Mouse (Mus musculus) spleen, adult 2 months (tissue): ENCODE measurements around the gene Hnrnpr. TPM values are rescaled to one million over a fixed set of nuclear protein-coding genes. Genes with fewer than 3 reads are reported as not detected.

Experiments used
- DNase-seq, 2 experiments: peaks; one replicate each; pipeline versions ENCODE4 v3.0.0 to v3.0.0-alpha.2; 2012 to 2021; ENCODE audit warnings: low spot score in 2 of 2, low read depth in 1 of 2
- H3K27ac ChIP-seq: fragments of 200-500 bp; 2 replicates; pipeline ENCODE4 v1.5.1; 2012; ENCODE audit warnings: low read length, inconsistent platforms; ENCODE audit not compliant: insufficient read depth
- H3K27me3 ChIP-seq: fragments of 200-500 bp; 2 replicates; pipeline ENCODE4 v1.6.1; 2012; ENCODE audit warnings: mild to moderate bottlenecking, moderate library complexity, low read length, inconsistent platforms; ENCODE audit not compliant: control insufficient read depth, insufficient read depth
- H3K36me3 ChIP-seq: fragments of 200-500 bp; 2 replicates; pipeline ENCODE4 v1.6.1; 2012; ENCODE audit warnings: mild to moderate bottlenecking, low read length, inconsistent platforms; ENCODE audit not compliant: control insufficient read depth, insufficient read depth
- H3K4me1 ChIP-seq: fragments of 200-500 bp; 2 replicates; pipeline ENCODE4 v1.6.1; 2011; ENCODE audit warnings: inconsistent platforms; ENCODE audit not compliant: control insufficient read depth, insufficient read depth, insufficient read length
- H3K4me3 ChIP-seq: fragments of 200-500 bp; 2 replicates; pipeline ENCODE4 v1.5.1; 2011; ENCODE audit warnings: mild to moderate bottlenecking, inconsistent platforms; ENCODE audit not compliant: insufficient read depth, insufficient read length; ENCODE audit errors: extremely low read depth
- CTCF ChIP-seq: fragments of 200-500 bp; IDR thresholded peaks from 2 replicates; pipeline ENCODE4 v1.5.1; 2011; ENCODE audit warnings: mild to moderate bottlenecking, inconsistent platforms; ENCODE audit not compliant: insufficient read depth, insufficient read length, insufficient replicate concordance; ENCODE audit errors: extremely low read depth
- POLR2A ChIP-seq: fragments of 200-500 bp; IDR thresholded peaks from 2 replicates; pipeline ENCODE4 v1.6.1; 2011; ENCODE audit warnings: low read depth, low read length, inconsistent platforms
- WGBS: fragments of 180-500 bp; shearing (Covaris S2); methylation state at CpG from one replicate; pipeline ENCODE4 v1.1.7; 2018; 5-methylcytosine and 5-hydroxymethylcytosine counted together
- polyA plus RNA-seq: library from polyadenylated mRNA; depleted of rRNA; stranded (reverse); fragments of >200 nt; gene quantifications from 2 replicates; pipeline ENCODE4 v1.2.3, GENCODE M21; 2012

Gene Hnrnpr
- polyA plus RNA-seq, 1 experiment = 8.2 TPM

DNA sequence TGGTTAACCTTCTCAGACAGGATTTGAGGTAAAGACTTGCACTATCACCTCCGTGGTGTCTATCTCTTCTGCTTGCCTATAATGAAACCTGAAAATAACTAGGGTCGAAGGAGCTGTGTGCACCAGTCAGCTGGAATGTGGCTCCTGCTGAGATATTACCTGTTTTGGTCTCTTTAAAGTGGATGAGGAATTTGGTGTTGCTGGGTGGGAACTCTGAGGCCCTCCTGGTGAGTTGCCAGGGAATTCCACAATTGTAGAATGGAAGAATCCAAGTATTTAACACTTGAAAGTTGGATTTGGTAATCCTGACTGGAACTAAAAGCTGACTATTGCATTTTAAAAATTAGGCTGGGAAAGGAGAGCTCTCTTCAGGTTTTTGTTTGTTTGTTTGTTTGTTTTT is 6.6 kb upstream of the Hnrnpr start:
- Histone ChIP-seq H3K4me3 (no peak overlapping the region), H3K27ac (no peak overlapping the region), H3K4me1 (no peaks in the 10 kb centered on the region), H3K36me3 (no peaks in the 10 kb centered on the region), H3K27me3 (no peaks in the 10 kb centered on the region)
- DNase-seq = no peak
- TF ChIP-seq POLR2A = no peak
- TF ChIP-seq CTCF = no peak
- WGBS = 76% methylated on average over 2 of the region's 2 CpGs

DNA sequence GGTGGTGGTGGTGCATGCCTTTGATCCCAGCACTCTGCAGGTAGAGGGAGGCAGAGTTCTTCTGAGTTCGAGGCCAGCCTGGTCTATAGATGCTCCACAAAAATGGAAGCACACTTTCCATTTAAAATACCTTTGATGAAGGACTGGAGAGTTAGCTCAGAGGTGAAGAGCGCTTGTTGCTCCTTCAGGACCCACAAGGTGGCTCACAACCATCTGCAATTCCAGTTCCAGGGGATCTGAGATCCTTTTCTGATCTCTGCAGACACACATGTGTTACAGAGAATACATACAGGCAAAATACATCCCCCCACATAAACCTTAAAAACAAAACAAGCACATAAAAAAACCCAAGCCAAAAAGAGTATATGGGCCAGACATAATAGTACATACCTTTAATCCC is 2.4 kb upstream of the Hnrnpr start:
- TF ChIP-seq CTCF (no peak), POLR2A (no peak)
- Histone ChIP-seq H3K36me3 (no peaks in the 10 kb centered on the region), H3K27ac (no peak overlapping the region), H3K27me3 (no peaks in the 10 kb centered on the region), H3K4me1 (peaks cover 6% of the 10 kb centered on the region), H3K4me3 (no peak overlapping the region)
- WGBS = 76% methylated on average over 2 of the region's 2 CpGs
- no peak for DNase-seq

DNA sequence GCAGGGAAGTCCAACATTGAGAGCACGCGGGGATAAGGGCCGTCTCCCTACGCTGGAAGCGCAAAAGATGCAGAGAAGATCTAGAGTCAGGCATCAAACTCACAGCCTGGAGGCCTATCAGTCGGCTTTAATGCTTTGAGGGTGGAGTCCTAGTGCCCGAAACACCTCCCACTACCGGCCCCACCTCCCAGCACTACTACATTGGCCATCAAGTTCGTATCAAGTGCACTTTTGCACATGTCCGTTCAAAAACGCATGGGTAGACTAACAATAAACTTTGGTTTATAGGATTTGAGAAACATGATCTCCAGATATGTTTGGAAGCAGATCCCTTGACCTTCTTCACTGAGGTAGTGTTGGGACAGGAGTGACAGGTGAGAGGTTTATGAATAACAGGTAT is 962 bp upstream of the Hnrnpr start:
- Histone ChIP-seq H3K27ac (peak overlapping the region; percentile 86; the same call in 1 of the 2 replicates), H3K4me3 (peak overlapping the region; percentile 92; the same call in 1 of the 2 replicates), H3K36me3 (no peaks in the 10 kb centered on the region), H3K4me1 (peaks cover 6% of the 10 kb centered on the region), H3K27me3 (no peaks in the 10 kb centered on the region)
- peak; percentile 54 for DNase-seq
- TF ChIP-seq POLR2A = no peak
- no peak for TF ChIP-seq CTCF
- 2% methylated on average over 11 of the region's 11 CpGs for WGBS

DNA sequence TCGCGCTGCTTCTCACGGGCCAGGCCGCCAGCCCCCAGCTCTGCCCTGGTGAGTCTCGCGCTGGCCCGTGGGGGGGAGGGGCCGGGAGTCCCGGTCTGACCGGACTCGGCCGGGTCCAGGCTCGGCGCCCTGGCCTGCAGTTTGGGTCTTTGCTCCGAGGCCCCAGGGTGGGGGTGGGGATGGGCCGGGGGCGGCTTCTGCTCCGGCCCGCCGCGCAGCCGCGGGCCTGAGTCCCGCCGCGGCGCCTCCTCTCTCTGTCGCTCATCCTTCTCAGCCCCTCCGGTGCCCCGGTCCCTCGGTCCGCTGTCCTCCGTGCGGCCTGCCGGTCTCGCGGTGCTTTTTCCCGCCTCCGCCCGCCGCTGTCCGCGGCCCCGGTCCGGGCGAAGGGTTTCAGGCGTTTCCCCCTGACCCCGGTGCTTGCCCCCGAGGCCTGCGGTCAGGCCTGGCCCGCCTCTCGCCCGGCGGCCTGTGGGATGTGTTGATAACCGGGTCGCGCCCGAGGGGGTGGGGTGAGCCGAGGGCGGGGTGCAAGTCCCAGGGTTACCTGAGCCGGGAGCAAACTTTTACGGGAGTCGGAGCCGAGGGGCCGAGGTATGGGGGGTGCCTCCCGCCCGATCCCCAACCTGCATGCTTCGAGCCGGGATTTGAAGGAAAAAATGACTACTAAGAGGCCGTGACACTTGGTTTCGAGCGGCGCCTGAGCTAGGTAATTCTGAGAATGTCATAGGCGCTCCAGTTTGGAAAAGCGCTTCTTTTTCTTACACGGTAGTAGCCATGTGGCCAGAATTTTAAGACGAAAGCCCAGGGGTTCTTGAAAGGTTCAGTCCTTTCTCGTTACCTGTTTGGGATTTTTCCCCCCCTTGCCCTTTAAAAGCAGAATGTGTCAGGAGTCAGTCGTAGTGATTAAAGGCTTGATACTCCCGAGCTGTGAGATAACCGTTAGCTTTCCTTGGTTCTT is 579 bp downstream of the Hnrnpr start:
- TF ChIP-seq POLR2A (no peak), CTCF (no peak)
- H3K27me3 ChIP-seq = no peaks in the 10 kb centered on the region
- H3K27ac ChIP-seq = peak overlapping the region; percentile 85
- under 1% methylated on average over 80 of the region's 81 CpGs for WGBS
- peak in 1 of 2 experiments; percentile 46 for DNase-seq
- no peaks in the 10 kb centered on the region; the same call in 1 of the 2 replicates for H3K36me3 ChIP-seq
- peak overlapping the region; percentile 94 for H3K4me3 ChIP-seq
- peaks cover 6% of the 10 kb centered on the region for H3K4me1 ChIP-seq

DNA sequence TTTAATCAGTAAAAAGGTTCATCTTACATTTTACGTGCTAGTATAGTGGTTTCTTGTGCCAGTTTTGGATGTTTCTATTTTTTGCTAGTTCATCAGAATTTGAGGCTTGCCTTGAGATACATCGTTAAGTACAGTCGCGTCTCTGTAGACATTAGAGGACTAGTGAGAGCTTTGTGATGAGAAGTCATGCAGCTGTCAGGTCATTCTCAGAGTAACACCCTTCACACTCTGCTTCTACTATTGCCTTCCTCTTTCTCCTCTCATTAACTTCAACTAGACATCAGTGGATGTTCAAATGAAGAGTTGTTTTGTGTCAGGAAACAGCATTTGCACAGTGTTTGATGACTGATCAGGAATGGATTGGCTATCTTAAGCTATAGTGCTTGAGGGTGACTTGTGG is 1.9 kb downstream of the Hnrnpr start:
- H3K27ac ChIP-seq = no peak overlapping the region

DNA sequence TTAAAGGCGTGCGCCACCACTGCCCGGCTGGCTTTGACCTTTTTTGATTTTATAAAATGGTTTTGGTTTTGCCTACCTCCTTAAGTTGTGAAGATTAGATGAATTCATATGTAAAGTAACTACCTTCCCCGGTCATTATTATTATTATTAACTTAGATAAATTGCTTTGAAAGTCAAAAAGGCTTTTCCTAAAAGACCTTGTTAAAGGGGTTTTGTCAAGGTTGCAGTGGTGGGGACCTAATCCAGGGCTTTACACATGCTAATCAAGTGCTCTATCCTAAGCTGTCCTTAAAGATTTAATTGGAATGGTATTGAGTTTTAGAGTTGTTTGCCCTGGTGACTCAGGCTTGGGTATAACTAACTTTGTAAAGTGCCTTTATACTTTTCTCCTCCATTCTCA is 6.9 kb downstream of the Hnrnpr start:
- 96% methylated on average over 4 of the region's 4 CpGs for WGBS
- no peak overlapping the region for H3K27ac ChIP-seq
- TF ChIP-seq CTCF = no peak
- no peak for TF ChIP-seq POLR2A
- peaks cover 4% of the 10 kb centered on the region; the same call in 1 of the 2 replicates for H3K4me1 ChIP-seq
- no peak for DNase-seq
- H3K36me3 ChIP-seq = peaks cover 24% of the 10 kb centered on the region
- no peaks in the 10 kb centered on the region for H3K27me3 ChIP-seq
- H3K4me3 ChIP-seq = no peak overlapping the region

More for the DNA sequence above, 1.9 kb downstream of the Hnrnpr start:
- DNase-seq = no peak
- no peak for TF ChIP-seq POLR2A
- no peak for TF ChIP-seq CTCF
- Histone ChIP-seq H3K4me1 (peaks cover 6% of the 10 kb centered on the region), H3K4me3 (peak overlapping the region; percentile 17; the same call in 1 of the 2 replicates), H3K27me3 (no peaks in the 10 kb centered on the region), H3K36me3 (peaks cover 2% of the 10 kb centered on the region)
- 11% methylated on average over 4 of the region's 4 CpGs for WGBS

DNA sequence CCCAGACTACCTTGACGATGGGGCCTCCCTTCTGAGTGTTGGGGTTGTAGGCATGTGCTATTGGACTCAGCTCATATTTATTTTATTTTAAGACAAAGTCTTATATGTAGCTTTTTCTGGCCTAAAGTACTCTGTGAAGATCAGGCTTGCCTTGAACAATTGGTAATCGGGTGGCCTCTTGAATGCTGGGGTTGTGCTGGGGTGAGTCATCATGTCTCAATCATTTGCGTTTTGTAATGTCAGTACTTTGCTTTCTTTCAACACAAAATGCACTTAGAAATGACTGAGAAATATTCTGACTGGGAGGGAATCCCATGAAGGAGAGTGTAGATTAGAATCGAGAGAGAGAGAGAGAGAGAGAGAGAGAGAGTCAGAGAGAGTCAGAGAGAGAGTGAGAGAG is 9.3 kb downstream of the Hnrnpr start:
- no peak overlapping the region for H3K27ac ChIP-seq
- no peak for TF ChIP-seq POLR2A
- TF ChIP-seq CTCF = no peak
- no peaks in the 10 kb centered on the region for H3K4me1 ChIP-seq
- DNase-seq = no peak
- H3K27me3 ChIP-seq = no peaks in the 10 kb centered on the region
- H3K4me3 ChIP-seq = no peak overlapping the region
- H3K36me3 ChIP-seq = peaks cover 32% of the 10 kb centered on the region
- 90% methylated on average over 4 of the region's 4 CpGs for WGBS
